ENCODE assay signal across 10 mouse cellular contexts in genomic region chr1:194945382-194945781, GRCm38 (mm10). TPM values are rescaled to one million over a fixed set of nuclear protein-coding genes. Genes with fewer than 3 reads are reported as not detected.
DNase-seq lines count a peak whose midpoint lies in the region; ATAC-seq lines count a peak whose summit lies in the region.
"Had no signal": no experiment of that assay in that cellular context is flagged by ENCODE, and none has a peak within 500 bp of the region (broad histone marks: within the 10 kb centered on the region; RNA-seq: fewer than 3 reads in every experiment).

No protein-coding gene starts in this region.

- peaks cover 5% of the 10 kb centered on the region for H3K27me3 ChIP-seq in limb, embryonic 12.5 days

- no peak overlapping the region for H3K27ac ChIP-seq in limb, embryonic 12.5 days
- H3K27ac ChIP-seq: macrophage had no signal

- no peak overlapping the region for H3K9ac ChIP-seq in limb, embryonic 12.5 days (replicated peaks)

- no peak overlapping the region for H3K4me3 ChIP-seq in limb, embryonic 12.5 days (replicated peaks)

- WGBS in limb, embryonic 12.5 days, result 16% methylated on average over 2 of the region's 2 CpGs

- no peak overlapping the region for H3K4me2 ChIP-seq in limb, embryonic 12.5 days

- DNase-seq in kidney, adult 9 months, result peak; percentile 21
- no peak for DNase-seq in kidney, adult 11 months
- DNase-seq in adipocyte (ENCODE audit: low spot score), result peak; percentile 39
- peak; percentile 52 for DNase-seq in gastrocnemius, postnatal 10 days
- DNase-seq in testis, postnatal 14 days (ENCODE audit: low spot score), result no peak
- no peak for DNase-seq in ovary, adult 18-20 months (ENCODE audit: low spot score)

- H3K4me1 ChIP-seq in limb, embryonic 12.5 days (replicated peaks), result peaks cover 3% of the 10 kb centered on the region; the same call in 1 of the 2 replicates

- ATAC-seq in limb, embryonic 12.5 days (ENCODE audit: insufficient number of reproducible peaks, insufficient read depth, low FRiP score, low TSS enrichment, low read depth), result peak; percentile 56; the same call in 1 of the 2 replicates
- ATAC-seq in erythroblast, adult 5-6 weeks (replicated peaks; ENCODE audit: low FRiP score, poor library complexity, severe bottlenecking), result no peak
- ATAC-seq: forebrain, embryonic 14.5 days had no signal

- H3K36me3 ChIP-seq in limb, embryonic 12.5 days, result no peaks in the 10 kb centered on the region

- H3K9me3 ChIP-seq in limb, embryonic 12.5 days, result no peaks in the 10 kb centered on the region

RNA-seq across cellular contexts. Expression of gene Cd34, which starts 6.8 kb away (rescaled TPM):
- 100 to 1,000 TPM; 162 to 196 TPM for total RNA-seq in gastrocnemius, postnatal 10 days (2021)
- 40.7 and 44.2 TPM in 2 replicates for polyA plus RNA-seq in limb, embryonic 12.5 days (2016; fragmentation: Nextera tagmentation; extraction: Ambion mirVana)
- 14.0 and 14.8 TPM in 2 replicates for total RNA-seq in erythroblast, adult 5-6 weeks (2015; ENCODE audit: low replicate concordance)
- total RNA-seq in erythroblast, adult 5-6 weeks (2017; ENCODE audit: low replicate concordance), result 5.2 and 8.3 TPM in 2 replicates

Comparison
In these comparisons a context has a peak if more than half of its experiments do, and no peak if none do; other contexts are left out.
1. DNase-seq: peak in kidney, adult 9 months (single experiment), adipocyte (single experiment) and gastrocnemius, postnatal 10 days (single experiment); none in kidney, adult 11 months (single experiment), testis, postnatal 14 days (single experiment) and ovary, adult 18-20 months (single experiment).
2. RNA of gene Cd34, which starts 6.8 kb away (total RNA-seq): 162 to 196 TPM in gastrocnemius, postnatal 10 days; 5.2 to 14.8 TPM in erythroblast, adult 5-6 weeks; every median in the first group is over 10 times any median in the second.